Mouse (Mus musculus) embryonic facial prominence, embryonic 10.5 days (tissue): ENCODE results near the gene Spg7. TPM values are rescaled to one million over a fixed set of nuclear protein-coding genes. Genes with fewer than 3 reads are reported as not detected.

Experiments
- microRNA-seq: library from miRNA; unstranded; fragments of <30 nt; microRNA quantifications from one replicate; pipeline ENCODE4, GENCODE M21; 2017
- polyA plus RNA-seq: library from polyadenylated mRNA; unstranded; fragments of >200 nt; fragmentation: Nextera tagmentation; extraction: Ambion mirVana; gene quantifications from 2 replicates; pipeline ENCODE4 v1.2.1, GENCODE M21; 2016

The Spg7 gene
- polyA plus RNA-seq, 1 experiment from 2014 or later, result 51.3 TPM

Small RNAs within 50 kb of the gene (microRNA-seq; reads per million reads assigned to microRNA genes)
- gene Mir7079 (not detected), gene Mir7080 (1.2 reads per million)

Other genes with a start within 250 kb of the Spg7 start
- gene Cdh15, start 215.0 kb upstream of the Spg7 start, polyA plus RNA-seq, result 1.7 and 2.0 TPM in 2 replicates
- gene Ankrd11, start 20.7 kb upstream of the Spg7 start, polyA plus RNA-seq, result 41.2 and 49.2 TPM in 2 replicates
- 1,419 and 1,432 TPM in 2 replicates for gene Rpl13, start 39.4 kb downstream of the Spg7 start, polyA plus RNA-seq
- 1.8 and 2.0 TPM in 2 replicates for gene Cpne7, start 54.4 kb downstream of the Spg7 start, polyA plus RNA-seq
- 8.2 and 8.5 TPM in 2 replicates for gene Sult5a1, start 95.4 kb downstream of the Spg7 start, polyA plus RNA-seq
- 10.5 and 13.0 TPM in 2 replicates for gene Dpep1, start 123.3 kb downstream of the Spg7 start, polyA plus RNA-seq
- 131 and 136 TPM in 2 replicates for gene Chmp1a, start 149.8 kb downstream of the Spg7 start, polyA plus RNA-seq
- gene Spata33, start 149.9 kb downstream of the Spg7 start, polyA plus RNA-seq, result 5.4 and 5.9 TPM in 2 replicates
- gene Cdk10, start 161.9 kb downstream of the Spg7 start, polyA plus RNA-seq, result 35.1 and 36.4 TPM in 2 replicates
- gene Spata2l, start 173.3 kb downstream of the Spg7 start, polyA plus RNA-seq, result 1.6 and 3.0 TPM in 2 replicates
- 29.4 and 31.1 TPM in 2 replicates for gene Zfp276, start 191.3 kb downstream of the Spg7 start, polyA plus RNA-seq
- 22.2 and 25.1 TPM in 2 replicates for gene Vps9d1, start 191.4 kb downstream of the Spg7 start, polyA plus RNA-seq